Mouse (Mus musculus) thymus, postnatal 10 days (tissue): ENCODE data around the gene Atp8a2.

ENCODE experiments used
- DNase-seq, 2 experiments: peaks; one replicate each; pipeline ENCODE4 v3.0.0; 2021; ENCODE audit warnings: low spot score in 2 of 2

The Atp8a2 gene

GRCm38 (mm10) chr14:59715695-59716442 is 481.1 kb downstream of the Atp8a2 start:
- no peak for DNase-seq

- no peak for DNase-seq
Measured at GRCm38 (mm10) chr14:59709505-59710335, 487.3 kb downstream of the Atp8a2 start.

- DNase-seq, result no peak
Measured at GRCm38 (mm10) chr14:59708009-59708408, 489.0 kb downstream of the Atp8a2 start.

DNA sequence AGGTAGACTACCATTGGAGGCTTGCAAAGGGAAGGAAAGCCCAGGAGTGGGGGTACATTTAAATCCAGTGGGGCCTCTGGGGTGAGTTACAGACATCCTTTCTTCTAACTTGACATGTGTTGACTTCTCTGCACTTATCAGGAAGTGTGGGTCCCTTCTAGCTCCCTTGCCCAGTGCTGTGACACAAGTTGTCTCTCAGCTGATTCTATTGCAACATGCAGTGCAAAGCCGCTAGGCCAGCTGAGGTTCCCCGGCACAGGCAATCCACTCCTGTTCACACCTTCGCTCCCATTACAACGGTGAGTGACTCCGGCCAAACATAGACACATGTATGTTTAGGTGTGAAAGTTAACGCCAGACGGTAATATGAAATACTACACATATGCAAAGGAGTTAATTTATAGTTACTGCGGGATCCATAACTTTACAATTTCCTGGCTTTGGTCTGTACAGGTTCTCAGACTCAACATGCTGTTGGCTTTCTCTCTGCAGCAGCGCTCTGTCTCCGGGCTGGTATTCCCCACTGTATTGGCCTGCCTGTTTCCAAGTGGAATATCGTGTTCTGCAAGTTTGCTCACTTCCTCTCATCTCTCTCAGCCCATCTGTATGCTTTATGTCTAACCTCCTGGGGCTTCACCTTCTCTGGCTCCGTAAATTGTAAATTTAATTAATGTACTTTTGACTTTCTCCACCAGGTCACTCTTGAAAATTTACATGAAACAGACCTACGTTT is 491.5 kb downstream of the Atp8a2 start:
- no peak for DNase-seq

DNA sequence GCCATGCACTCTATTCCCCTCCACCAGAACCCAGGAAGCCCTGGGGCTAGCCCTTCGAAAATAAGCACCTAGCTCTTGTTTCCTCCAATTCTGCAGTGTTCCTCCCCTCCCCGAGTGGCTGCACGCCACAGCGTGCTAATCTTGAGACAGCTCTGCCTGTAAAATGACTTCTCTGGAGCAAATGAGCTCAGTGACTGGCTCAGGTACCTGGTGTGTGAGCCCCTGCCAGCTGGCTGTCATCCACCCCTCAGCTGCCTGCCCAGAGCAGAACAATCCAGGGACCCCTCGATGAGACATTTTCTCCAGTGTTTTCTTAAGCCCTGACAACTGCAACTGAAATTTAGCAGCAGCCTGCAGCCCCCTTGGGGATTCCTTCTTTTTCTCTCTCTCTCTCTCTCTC is 495.5 kb downstream of the Atp8a2 start:
- DNase-seq, result no peak

- no peak for DNase-seq
Measured at GRCm38 (mm10) chr14:59695160-59695559, 501.8 kb downstream of the Atp8a2 start.

DNA sequence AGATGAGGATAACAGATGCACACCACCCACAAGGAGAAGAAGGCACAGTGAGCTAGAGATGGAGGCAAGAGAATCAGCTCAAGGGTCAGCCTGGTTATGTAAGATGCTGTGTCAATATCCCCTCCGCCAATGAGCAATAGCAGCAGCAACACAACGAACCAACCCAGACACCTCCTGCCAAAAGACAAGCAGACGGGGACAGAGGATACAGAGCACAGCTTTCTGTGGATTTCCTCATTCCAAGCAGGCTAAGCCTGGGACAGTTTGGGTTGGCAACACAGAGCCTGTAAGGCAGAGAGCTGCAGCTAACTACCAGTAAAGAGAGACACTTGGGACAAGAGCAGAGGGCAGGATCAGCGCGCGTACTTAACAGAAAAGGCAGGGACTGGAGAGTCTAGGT is 504.8 kb downstream of the Atp8a2 start:
- no peak for DNase-seq

- DNase-seq, result no peak
Measured at GRCm38 (mm10) chr14:59691402-59691801, 505.6 kb downstream of the Atp8a2 start.

DNA sequence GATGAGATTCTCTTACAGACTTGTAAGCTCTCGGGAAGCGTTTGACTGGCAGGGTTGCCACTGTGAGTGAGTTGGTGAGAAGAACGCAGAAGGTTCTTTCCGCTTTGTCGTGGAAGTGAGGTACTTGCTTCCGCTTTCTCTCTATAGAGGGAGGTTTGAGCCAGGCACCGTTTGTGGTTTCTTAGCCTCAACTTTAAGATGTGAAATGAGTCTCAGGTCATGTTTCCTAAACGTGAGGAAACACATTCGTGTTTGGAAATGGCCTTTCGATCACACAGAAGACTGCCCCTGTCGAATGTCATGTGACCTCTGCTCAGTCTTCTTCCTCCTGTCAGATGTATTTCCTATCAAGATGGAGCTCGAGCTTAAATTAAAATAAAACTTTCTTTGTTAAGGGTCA is 506.0 kb downstream of the Atp8a2 start:
- peak; percentile 4 to 23 for DNase-seq

GRCm38 (mm10) chr14:59689596-59689995 is 507.4 kb downstream of the Atp8a2 start:
- DNase-seq, result no peak

GRCm38 (mm10) chr14:59686229-59686628 is 510.8 kb downstream of the Atp8a2 start:
- no peak for DNase-seq

DNA sequence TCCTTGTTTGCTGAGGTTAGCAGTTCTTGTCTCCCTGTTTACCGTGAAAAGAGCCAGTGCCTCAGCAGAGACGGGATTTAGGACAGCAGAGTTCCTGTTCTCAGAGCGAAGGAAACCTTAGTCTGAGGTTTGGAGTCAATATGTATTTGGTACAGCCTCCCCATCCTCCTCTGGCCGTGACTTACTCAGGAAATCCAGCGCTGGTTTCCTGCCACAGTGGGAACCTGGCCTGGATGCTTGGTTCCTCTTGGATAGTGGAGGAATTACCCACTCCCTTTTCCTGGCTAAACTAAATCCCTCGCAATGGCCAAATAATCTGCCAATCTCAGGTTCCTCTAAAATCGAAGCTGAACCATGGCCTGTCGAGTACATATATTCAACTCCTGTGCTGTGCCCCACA is 511.6 kb downstream of the Atp8a2 start:
- DNase-seq, result no peak

GRCm38 (mm10) chr14:59681906-59682305 is 515.1 kb downstream of the Atp8a2 start:
- no peak for DNase-seq

- DNase-seq, result no peak
Measured at GRCm38 (mm10) chr14:59677598-59678003, 519.4 kb downstream of the Atp8a2 start.

- no peak for DNase-seq
Measured at GRCm38 (mm10) chr14:59675330-59675729, 521.6 kb downstream of the Atp8a2 start.

- no peak for DNase-seq
Measured at GRCm38 (mm10) chr14:59674556-59674955, 522.4 kb downstream of the Atp8a2 start.

DNA sequence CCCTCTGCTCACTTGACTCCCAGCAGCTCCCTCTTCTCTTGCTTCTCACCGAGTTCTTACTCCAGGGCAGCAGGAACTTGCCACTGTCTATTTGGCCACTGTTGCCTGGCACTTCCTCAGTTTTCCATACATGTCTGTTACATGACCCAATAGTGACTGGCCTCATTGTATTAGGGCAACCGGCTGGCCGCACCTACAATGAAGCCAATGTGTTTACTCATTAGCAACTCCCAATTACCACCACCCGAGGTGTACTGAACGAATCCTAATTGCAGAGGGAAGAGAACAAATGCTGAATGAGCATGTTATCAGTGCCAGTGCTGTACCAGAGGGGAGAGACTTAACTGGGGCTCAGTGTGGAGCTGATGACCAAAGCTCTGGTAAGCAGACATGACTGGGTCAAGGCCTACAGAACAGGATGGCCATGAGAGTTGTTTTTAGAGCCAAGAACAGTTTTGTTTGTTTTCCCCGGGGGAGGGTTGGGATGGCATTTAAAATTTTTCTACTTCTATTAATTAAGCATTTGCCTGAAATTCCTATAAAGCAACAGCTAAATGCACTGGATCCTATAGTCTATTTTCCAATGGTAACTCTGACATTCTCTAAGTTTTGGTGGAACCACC is 524.0 kb downstream of the Atp8a2 start:
- DNase-seq, result no peak

- no peak for DNase-seq
Measured at GRCm38 (mm10) chr14:59657098-59657497, 539.9 kb downstream of the Atp8a2 start.

- DNase-seq, result no peak
Measured at GRCm38 (mm10) chr14:59656591-59656990, 540.4 kb downstream of the Atp8a2 start.

DNA sequence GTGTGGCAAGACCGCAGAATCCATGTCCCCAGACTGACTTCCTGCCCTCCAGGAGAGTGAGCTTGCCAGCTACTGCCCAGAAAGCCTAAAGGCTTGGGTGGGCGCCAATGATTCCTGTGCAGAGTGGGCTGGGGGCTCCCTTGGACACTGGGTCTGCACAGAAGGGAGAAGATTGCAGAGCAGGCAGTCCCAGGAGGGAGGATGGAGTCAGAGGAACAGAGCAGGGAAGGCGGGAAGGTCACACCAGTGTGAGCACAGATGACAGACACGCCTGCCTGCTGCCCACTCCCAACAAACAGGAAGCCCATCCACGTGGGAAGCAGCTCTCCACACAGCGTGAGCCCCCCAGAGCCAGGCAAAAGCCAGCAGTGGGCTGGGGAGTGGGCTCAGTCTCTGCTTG is 547.6 kb downstream of the Atp8a2 start:
- no peak for DNase-seq

DNA sequence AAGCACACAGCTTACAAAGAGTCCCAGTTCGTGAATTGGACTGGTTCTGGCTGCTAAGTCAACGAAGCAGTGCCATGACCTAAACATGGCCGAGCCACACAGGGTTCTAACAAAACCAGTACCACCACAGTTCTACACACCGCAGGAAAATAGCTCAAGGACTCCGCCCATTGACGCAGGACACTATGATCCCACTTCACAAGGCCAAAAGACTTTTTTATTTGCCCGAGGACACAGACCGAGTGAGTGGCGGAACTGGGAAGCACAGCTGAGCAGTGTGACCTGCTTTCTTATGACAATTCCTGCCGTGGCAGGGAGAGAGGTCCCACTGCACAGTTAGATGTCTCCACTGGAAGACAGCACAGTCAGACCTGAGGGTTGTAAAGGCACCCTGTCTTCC is 548.4 kb downstream of the Atp8a2 start:
- DNase-seq, result no peak
